Mouse (Mus musculus): ENCODE measurements at regions not wholly inside any gene's neighbourhood (a gene's known extent, or its start where the extent isn't known, plus 50 kb on each side); places are given as distances from the start of the nearest gene placed in this dataset.

DNA sequence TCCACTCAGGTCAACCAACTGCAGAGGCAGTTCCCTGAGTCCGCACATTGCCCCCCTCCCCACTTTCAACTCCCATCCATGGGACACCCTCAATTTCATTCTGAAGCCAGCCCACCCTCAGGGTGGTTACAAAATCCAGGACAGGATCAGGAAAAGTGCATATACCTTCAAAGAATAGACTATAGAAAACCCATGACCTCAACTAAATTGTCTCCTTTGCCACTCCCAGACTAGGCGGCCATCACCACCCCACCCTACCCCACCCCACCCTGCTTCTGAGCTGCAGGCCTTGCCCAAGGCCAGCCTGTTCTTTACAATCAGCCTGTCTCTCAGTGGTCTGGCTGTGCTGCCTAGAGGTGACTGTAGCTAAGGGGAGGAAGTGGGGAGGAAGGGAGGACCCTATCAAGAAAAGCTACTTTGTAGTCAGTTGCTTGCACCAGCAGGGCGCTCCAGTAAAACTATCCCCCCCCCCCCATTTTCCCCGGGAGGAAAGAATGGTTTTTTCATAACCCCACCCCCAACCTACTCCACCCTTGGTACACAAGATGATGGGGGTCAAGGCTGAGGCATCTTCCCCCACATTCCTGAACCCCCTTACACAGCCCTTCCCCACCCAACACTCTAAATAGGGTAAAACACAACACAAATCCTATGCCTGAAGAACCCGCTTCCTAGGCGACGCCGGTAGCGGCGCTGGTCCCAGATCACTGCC, 490.9 kb downstream of the Prss52 start:
- WGBS = 24% methylated on average over 10 of the region's 10 CpGs
- DNase-seq = peak; percentile 75
- H3K27ac ChIP-seq (replicated peaks; ENCODE audit: low read depth, low read length) = peak overlapping the region; percentile 100
- H3K9ac ChIP-seq (replicated peaks; ENCODE audit: low read length) = peak overlapping the region; percentile 100
- peak overlapping the region; percentile 75 for H3K4me2 ChIP-seq (ENCODE audit: low read length)
- H3K27me3 ChIP-seq (ENCODE audit: control insufficient read depth, insufficient read depth, low read length) = no peaks in the 10 kb centered on the region
- peak overlapping the region; percentile 87; the same call in 1 of the 2 replicates for H3K4me3 ChIP-seq (replicated peaks; ENCODE audit: low read depth, low read length)
- peaks cover 39% of the 10 kb centered on the region for H3K36me3 ChIP-seq (ENCODE audit: control insufficient read depth, insufficient read depth, low read length)
- peaks cover 48% of the 10 kb centered on the region for H3K4me1 ChIP-seq (ENCODE audit: control insufficient read depth, insufficient read depth, low read length)
- peak; percentile 59 for ATAC-seq (ENCODE audit: low FRiP score, low TSS enrichment)
- no peaks in the 10 kb centered on the region for H3K9me3 ChIP-seq (ENCODE audit: control insufficient read depth, low read length)

DNA sequence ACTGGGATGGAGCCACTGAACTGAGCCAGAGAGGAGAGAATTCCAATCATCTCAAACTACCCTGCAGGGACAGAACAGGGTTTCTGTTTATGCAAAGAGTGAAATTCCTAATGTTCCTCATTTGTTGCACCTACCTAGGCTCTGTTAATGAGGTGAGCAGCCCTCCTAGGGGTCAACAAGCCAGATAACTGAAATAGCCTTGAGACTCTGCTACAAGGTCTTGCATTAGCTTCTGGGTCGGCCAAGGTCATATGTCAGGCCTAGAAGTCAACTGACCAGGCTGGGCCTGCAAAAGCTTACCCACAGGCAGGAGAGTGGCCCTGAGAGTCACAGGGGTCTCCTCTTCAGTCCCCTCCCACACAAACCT, 491.4 kb downstream of the Prss52 start:
- peak; percentile 12 for ATAC-seq (ENCODE audit: low FRiP score, low TSS enrichment)
- 61% methylated on average over 1 of the region's 1 CpGs for WGBS

DNA sequence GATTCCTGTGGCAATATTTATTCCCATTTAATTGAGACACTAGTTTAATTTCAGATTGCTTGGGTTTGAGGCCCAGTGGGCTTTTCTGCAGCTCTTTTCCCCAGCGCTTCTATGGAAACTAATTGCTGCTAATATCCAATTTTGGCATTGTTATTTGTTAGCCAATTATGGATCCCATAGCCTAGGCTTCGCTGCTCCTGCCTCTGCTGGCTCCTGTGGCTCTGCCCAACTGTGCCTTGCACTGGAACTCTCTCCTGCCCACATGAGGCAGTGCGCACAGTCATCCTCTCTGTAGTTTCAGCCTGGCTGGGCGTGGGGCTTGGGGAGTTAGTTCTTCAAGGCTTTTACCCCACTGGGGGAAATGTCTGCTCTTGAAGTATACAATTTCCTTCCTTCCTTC, 491.8 kb downstream of the Prss52 start:
- Histone ChIP-seq H3K9me3 (ENCODE audit: control insufficient read depth, low read length) (no peaks in the 10 kb centered on the region), H3K27ac (replicated peaks; ENCODE audit: low read depth, low read length) (peak overlapping the region; percentile 100), H3K36me3 (ENCODE audit: control insufficient read depth, insufficient read depth, low read length) (peaks cover 29% of the 10 kb centered on the region), H3K4me3 (replicated peaks; ENCODE audit: low read depth, low read length) (no peak overlapping the region), H3K4me2 (ENCODE audit: low read length) (peak overlapping the region; percentile 75; the same call in 1 of the 2 replicates), H3K27me3 (ENCODE audit: control insufficient read depth, insufficient read depth, low read length) (no peaks in the 10 kb centered on the region), H3K9ac (replicated peaks; ENCODE audit: low read length) (peak overlapping the region; percentile 100), H3K4me1 (ENCODE audit: control insufficient read depth, insufficient read depth, low read length) (peaks cover 48% of the 10 kb centered on the region)
- DNase-seq = no peak
- ATAC-seq (ENCODE audit: low FRiP score, low TSS enrichment) = no peak
- WGBS = 77% methylated on average over 4 of the region's 4 CpGs

More for the DNA sequence above, 491.4 kb downstream of the Prss52 start:
- H3K9me3 ChIP-seq (ENCODE audit: control insufficient read depth, low read length) = no peaks in the 10 kb centered on the region
- no peaks in the 10 kb centered on the region for H3K27me3 ChIP-seq (ENCODE audit: control insufficient read depth, insufficient read depth, low read length)
- H3K27ac ChIP-seq (replicated peaks; ENCODE audit: low read depth, low read length) = peak overlapping the region; percentile 100
- peak overlapping the region; percentile 100 for H3K9ac ChIP-seq (replicated peaks; ENCODE audit: low read length)
- peaks cover 48% of the 10 kb centered on the region for H3K4me1 ChIP-seq (ENCODE audit: control insufficient read depth, insufficient read depth, low read length)
- no peak overlapping the region for H3K4me3 ChIP-seq (replicated peaks; ENCODE audit: low read depth, low read length)
- peak overlapping the region; percentile 75 for H3K4me2 ChIP-seq (ENCODE audit: low read length)
- H3K36me3 ChIP-seq (ENCODE audit: control insufficient read depth, insufficient read depth, low read length) = peaks cover 33% of the 10 kb centered on the region
- DNase-seq = peak; percentile 74

DNA sequence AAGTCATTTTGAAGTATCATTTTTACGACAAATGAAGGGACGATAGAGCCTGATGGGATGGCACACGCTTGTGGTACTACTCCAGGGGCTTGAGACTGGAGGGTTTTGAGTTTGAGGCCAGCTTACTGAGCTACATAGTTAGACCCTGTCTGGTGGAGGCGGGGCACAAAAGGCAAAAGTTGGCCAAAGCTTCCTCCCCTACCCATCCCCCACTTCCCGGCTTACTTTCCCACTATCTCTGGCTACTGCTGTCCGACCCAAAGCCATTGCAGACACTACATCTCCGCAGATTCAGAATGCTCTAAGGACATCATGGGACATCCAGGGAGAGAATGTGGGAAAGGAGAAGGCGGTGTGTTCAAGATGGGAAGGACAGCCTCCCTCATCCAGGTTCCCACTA, 493.1 kb downstream of the Prss52 start:
- peaks cover 16% of the 10 kb centered on the region for H3K36me3 ChIP-seq (ENCODE audit: control insufficient read depth, insufficient read depth, low read length)
- no peak overlapping the region for H3K4me2 ChIP-seq (ENCODE audit: low read length)
- peak overlapping the region; percentile 70 for H3K27ac ChIP-seq (replicated peaks; ENCODE audit: low read depth, low read length)
- DNase-seq = peak; percentile 49
- peaks cover 52% of the 10 kb centered on the region for H3K4me1 ChIP-seq (ENCODE audit: control insufficient read depth, insufficient read depth, low read length)
- no peaks in the 10 kb centered on the region for H3K27me3 ChIP-seq (ENCODE audit: control insufficient read depth, insufficient read depth, low read length)
- 71% methylated on average over 8 of the region's 8 CpGs for WGBS
- H3K9me3 ChIP-seq (ENCODE audit: control insufficient read depth, low read length) = no peaks in the 10 kb centered on the region
- no peak overlapping the region for H3K4me3 ChIP-seq (replicated peaks; ENCODE audit: low read depth, low read length)
- ATAC-seq (ENCODE audit: low FRiP score, low TSS enrichment) = no peak
- H3K9ac ChIP-seq (replicated peaks; ENCODE audit: low read length) = no peak overlapping the region

MicroRNAs encoded in the stretch of these regions (microRNA counts, 519-probe panel; counts per million panel counts)
- microRNA mmu-miR-124 = 8,412 counts per million, percentile 98 among the panel's probes with 10 or more counts

Small RNA genes in the stretch of these regions (microRNA-seq; reads per million reads assigned to microRNA genes)
- gene Mir124a-1 (8.1 reads per million, percentile 33 among the genes with 10 or more reads in this experiment), gene Mir3078 (34.0 reads per million, percentile 44 among the genes with 10 or more reads in this experiment)
